Mouse (Mus musculus): ENCODE data around the gene Kcnj9. TPM values are rescaled to one million over a fixed set of nuclear protein-coding genes. Genes with fewer than 3 reads are reported as not detected.

The Kcnj9 gene
- polyA plus RNA-seq, 2 experiments from 2014 or later, result not detected

DNA sequence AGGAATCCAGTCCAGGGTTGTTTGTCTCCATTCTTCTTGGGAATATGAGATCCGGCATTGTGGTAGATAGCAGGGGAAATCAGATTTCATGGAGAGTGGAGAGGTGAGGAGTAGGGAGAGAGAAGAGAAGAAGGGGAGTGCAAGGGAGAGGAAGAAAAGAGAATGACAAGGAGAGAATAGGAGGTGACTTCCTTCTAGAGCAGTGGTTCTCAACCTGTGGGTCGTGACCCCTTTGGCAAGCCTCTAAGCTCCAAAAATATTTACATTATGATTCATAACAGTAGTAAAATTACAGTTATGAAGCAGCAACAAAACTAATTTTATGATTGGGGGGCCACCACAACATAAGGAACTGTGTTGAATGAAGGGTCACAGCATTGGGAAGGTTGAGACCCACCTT lies 3.8 kb upstream of the Kcnj9 start:
- ATAC-seq, result no peak

DNA sequence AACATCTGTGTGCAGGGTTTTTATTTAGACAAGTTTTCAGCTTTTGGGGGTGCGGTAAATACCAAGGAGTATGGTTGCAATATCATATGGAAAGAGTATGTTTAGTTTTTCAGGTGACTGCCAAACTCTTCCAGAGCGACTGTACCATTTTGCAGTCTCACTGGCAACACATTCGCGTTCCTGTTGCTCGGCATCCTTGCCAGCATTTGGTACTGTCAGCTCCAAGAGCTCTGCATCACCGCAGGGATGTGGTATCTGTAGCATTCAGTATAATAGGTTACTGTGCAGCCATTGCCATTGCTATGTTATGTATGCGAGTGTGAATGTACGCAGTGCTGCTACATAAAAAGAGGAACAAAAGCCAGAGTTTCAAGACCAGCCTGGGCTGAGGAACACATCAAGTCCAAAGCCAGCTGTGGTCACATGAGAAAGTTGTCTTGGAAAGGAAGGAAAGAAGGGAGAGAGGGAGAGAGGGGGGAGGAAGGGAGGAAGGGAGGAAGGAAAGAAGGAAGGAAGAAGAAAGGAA lies 2.4 kb upstream of the Kcnj9 start:
- no peak for ATAC-seq

DNA sequence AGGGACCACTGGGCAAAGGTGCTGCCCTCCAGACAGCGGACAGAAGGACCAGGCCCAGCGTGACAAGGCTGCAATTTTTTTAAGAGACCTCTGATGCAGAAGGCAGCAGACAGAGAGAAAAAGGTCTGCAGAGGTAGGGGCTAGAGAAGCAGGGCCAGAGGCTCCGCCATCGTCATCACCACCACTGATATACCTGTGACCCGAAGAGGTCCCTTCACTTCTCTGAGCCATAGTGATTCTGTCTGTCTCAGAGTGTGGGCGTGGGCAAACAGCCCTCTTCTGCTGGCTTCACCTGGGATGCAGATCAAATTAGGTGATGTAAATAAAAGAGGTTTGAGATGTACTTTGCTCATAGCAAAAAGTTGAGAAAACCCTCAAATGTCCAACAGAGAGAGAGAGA lies 498 bp upstream of the Kcnj9 start:
- ATAC-seq, result no peak

- no peak for ATAC-seq
Measured at GRCm38 (mm10) chr1:172328461-172328860, 657 bp downstream of the Kcnj9 start.

- ATAC-seq, result no peak
Measured at GRCm38 (mm10) chr1:172328041-172328440, 1.1 kb downstream of the Kcnj9 start.

DNA sequence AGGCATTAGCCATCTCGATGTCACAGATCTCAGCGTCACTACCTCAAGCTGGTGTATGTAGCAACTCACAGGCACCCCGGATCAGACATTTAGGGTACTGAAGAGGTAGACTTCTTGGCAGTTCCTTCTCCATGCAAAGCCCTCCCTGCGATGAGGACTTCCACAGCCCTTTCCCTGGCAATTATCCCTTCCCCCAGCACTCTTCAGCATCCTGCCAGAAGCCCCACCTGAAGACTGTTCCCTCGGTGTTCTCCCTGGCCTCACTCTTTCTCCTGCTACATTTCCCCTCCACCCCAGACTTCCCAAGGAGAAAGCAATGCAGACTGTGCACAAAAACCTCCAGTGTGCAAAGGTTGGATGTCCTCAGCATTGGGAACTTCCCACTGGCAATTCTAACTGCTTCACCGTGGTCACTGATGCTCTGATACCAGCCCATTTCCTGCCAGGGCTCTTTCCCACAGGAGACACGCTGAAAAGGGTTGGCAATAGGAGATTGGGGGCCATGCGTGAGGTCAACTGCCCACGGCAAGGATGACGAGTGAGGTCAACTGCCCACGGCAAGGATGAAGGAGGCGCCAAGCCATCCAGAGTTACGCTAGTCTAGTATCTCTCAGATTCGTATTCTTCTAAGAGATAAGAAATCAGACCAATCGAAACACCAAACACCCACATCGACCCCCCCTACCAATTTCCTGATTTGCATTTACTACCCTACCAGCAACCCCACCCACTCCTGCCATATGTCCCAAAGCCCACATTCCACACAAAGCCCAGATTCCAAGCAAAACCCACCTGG lies 1.7 kb downstream of the Kcnj9 start:
- ATAC-seq, result no peak

DNA sequence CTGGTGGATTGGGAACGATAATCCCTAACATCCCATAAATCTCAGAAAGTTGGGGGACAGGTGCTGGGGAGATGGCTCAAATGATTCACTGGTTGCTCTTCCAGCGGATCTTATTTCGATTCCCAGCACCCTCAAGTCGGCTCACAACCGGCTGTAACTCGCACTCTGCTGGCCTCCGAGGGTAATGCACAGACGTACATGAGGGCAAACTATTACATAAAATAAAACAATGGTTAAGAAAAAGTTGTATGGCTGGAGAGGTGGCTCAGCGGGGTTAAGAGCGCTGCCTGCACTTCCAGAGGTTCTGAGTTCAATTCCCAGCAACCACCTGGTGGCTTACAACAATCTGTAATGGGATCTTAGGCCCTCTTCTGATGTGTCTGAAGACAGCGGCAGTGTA lies 2.4 kb downstream of the Kcnj9 start:
- no peak for ATAC-seq

DNA sequence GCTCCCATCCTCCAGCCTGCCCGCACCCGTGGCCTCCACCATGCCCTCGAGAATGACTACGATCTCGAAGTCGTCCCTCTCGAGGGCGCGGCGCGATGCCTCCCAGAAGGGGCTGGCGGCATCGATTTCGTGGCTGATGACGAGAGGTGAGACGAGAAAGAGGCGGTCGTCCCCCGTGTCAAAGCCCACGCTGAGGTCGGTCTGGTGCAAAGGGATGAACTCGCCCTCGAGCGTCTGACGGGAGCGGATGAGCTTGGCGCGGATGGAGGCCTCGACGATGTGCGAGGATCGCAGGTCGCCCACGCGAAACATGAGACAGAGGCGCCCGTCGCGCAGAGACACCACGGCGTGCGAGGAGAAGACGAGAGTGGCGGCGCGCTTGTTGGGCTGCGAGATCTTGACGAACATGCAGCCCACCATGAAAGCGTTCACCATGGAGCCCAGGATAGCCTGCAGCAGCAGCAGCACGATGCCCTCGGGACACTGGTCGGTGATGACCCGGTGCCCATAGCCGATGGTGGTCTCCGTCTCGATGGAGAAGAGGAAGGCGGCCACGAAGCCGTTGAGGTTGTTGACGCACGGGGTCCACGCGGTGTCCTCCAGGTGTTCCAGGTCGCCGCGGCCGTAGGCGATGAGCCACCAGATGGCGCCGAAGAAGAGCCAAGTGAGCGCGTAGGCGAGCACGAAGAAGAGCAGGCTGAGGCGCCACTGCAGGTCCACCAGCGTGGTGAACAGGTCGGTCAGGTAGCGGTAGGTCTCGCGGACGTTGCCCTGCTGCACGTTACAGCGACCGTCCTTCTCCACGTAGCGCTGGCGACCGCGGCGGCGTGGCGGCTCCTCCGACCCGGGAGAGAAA lies 3.2 kb downstream of the Kcnj9 start:
- ATAC-seq, result peak; percentile 83

DNA sequence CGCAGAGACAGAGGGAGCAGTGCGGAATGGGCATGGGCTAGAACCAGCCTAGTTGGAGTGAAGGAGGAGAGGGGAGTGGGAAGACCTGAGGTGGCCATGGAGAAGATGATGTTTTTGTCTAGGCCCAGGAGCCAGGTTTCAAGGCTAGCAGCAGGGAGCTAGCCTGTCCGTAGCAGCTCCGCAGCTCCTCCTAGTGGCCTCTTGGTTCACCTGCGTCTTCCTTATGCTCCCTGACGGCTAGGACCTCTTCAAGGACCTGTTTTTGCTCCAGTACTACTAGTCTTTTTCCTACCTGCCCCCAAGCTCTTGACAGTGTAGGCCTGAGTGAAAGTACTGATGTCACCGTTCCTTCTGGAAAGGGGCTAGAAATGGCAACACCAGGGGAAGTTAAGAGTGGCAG lies 4.4 kb downstream of the Kcnj9 start:
- peak; percentile 79 for ATAC-seq

DNA sequence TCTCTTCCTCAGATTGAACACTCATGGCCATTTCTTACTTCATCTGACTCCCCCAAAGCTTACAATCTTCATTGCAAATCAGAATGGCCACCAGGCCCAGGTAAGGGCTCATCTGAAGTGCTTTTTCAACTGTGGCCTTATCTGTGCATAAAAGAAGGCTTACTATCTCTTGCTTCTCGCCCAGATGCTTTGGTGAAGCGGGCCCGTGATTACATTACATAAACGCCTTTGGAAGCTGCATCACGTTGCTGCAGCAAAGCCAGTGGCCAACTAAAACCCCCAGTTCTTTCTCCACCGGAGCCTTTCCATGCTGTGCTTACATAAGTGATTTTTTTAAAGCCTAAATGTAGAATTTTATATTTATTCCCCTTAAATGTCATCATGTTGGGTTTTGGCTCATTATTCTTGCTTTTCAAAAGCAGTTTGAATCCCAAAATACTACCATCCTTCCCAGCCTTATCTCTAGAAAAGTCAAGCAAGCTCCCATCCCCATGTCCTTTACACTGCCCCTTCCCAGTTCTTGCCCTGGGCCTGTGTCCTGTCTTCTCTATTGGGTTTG lies 5.2 kb downstream of the Kcnj9 start:
- ATAC-seq, result no peak

GRCm38 (mm10) chr1:172323298-172323697 lies 5.8 kb downstream of the Kcnj9 start:
- ATAC-seq, result no peak

DNA sequence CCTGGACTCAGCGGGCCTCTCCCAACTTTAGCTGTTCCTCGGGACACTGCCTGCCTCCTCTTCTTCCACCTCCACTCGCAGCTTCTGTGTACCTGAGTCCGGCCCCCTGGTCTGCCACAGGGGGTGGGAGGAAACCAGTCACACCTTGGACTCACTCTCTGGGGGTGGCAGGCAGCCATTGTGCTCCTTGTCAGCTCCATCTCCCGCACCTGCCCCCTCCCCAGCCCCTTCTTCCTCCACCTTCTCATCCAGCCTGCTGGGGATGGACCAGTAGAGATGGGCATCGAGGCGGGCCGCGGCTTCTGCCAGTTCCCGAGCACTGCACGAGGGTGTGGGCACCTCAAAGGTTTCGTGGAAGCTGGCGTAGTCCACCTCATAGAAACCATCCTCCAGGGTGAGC lies 6.4 kb downstream of the Kcnj9 start:
- no peak for ATAC-seq

DNA sequence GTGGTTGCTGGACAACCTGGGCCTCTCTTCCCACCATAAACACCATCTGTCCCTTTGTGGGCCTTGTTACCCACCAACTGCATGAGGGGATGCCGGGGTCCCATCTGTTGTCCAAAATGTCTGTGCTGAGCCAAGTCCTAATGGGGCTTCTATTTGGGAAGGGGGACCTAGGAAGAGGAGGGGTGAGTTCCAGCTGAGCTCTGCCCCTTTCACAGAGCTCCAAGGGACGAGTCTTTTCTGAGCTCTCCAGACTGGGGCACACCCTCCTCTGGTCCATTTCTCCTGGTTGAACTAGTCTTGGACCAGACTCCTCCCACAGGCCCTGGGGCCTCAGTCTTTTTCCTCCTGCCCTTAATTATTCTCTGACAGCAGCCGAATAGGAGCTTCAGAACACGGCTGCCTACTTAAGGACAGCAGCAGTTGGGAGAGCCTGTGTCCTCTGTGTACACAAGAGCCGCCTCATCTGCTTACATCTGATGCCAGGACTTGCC lies 9.2 kb downstream of the Kcnj9 start:
- no peak for ATAC-seq

DNA sequence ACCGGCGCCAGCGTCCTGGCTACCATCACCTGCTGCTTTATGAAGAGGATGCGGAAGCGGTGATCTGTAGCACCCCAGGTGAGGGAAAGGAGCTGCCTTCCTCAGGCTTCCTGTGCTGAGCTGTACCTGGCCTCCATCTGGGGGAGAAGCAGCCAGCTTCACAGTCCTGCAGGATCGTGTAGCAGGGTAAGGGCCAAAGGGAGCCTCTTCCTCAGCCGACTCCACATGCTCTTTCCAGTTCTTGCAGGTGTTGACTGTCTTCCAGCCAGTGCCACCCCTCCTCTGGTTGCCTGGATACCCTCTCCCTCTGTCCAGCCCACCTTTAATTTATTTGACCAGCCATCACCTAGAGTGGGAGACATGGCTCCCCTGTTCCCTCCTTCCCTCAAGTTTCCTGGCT lies 9.8 kb downstream of the Kcnj9 start:
- no peak for ATAC-seq

- no peak for ATAC-seq
Measured at GRCm38 (mm10) chr1:172318424-172319035, 10.6 kb downstream of the Kcnj9 start.

GRCm38 (mm10) chr1:172317946-172318345 lies 11.2 kb downstream of the Kcnj9 start:
- no peak for ATAC-seq

DNA sequence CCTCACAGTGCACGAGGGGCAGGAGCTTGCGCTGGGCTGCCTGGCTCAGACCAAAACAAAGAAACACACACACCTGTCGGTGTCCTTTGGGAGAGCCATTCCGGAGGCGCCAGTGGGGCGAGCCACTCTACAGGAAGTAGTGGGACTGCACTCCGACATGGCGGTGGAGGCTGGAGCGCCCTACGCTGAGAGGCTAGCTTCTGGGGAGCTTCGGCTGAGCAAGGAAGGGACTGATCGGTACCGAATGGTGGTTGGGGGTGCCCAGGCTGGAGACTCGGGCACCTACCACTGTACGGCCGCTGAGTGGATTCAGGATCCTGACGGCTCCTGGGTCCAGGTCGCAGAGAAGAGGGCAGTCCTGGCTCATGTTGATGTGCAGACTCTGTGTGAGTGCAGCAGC lies 11.7 kb downstream of the Kcnj9 start:
- ATAC-seq, result no peak

- ATAC-seq, result no peak
Measured at GRCm38 (mm10) chr1:172314911-172315310, 14.2 kb downstream of the Kcnj9 start.

DNA sequence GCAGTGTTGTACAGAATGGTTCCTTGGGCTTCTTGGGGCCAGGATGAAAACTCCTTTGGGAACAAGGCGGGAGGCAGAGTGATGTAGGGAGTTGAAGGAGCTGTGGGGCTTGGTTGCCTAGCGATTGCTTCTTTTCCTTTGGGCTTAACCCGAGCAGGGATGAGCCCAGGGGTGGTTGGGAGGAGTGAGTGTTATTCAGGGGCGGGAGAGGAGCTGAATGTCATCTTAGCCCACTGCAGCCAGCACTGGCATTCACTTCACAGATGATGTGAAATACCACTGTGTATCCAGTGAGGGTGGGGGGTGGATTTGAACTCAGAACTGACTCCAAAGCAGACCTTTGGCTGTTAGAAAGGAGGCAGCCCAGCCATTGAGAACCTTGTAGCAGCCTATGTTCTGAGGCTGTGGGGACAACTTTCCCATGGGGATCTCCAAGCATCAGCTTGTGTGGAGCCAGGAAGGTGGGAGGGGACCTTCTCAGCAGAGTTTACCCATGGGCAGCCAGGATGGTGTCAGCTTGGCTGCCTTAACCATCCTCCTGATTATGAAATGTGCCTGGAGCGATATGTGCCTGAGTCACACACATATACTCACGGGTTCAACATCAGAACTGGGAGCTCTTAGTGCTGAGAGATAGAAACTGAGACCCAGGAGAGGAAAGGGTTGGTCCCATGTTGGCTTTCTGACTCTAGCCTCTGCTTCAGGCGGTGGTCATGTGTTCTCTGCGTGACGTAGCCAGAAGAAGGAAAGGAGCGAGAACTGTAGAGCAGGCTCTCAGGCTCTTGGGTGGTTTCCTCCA lies 15.3 kb downstream of the Kcnj9 start:
- ATAC-seq, result no peak

DNA sequence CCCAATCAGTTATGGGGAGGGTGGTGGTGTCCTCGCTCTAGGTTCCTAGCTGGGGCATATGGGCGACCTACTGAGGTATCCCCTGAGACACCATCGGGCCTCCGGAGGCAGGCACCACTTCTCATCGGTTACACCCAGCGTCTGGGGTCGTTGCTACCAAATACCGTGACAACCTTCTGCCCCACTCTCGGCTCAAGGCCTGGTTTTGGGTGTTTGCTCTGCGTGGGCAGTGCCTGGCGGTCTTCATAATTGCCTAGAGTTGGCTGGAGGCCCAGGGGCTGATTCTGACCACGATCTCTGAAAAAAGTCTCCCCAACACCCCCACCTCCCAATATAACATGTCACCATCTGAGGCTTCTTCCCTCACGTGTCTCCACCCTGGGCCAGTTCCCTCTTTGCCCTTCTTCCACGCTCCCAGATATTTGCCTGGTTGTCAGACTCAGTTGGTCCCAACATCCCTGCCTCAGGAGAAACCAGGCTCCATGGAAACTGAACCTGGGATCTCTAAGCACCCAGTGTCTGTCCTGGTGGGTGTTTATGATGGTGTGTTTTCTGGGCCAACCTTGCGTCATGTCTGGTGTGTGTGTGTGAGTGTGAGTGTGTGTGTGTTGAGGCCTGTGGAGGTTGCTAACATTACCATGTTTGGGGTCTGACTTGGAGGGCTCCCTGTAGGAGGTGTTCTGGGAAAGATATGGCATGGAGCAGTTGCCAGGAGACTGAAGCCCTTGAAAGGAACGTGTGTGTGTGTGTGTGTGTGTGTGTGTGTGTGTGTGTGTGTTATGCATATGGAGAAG lies 16.2 kb downstream of the Kcnj9 start:
- no peak for ATAC-seq
